Mouse (Mus musculus) forebrain, embryonic 10.5 days (tissue): ENCODE measurements around the gene Ly6g5c. TPM values are rescaled to one million over a fixed set of nuclear protein-coding genes. Genes with fewer than 3 reads are reported as not detected.
"Not testable (repeated sequence)": the region's sequence is repeated elsewhere in the genome, so short reads cannot be mapped to it uniquely, and the experiment has no call there.

Source experiments
- DNase-seq: peaks from one replicate; pipeline ENCODE4 v3.0.0-alpha.2; 2017; ENCODE audit warnings: low spot score; ENCODE audit errors: extremely low spot score
- H3K27ac ChIP-seq: fragments of 300-500 bp; sonication (generic); 2 replicates; pipeline ENCODE4 v1.5.1; 2016; ENCODE audit warnings: mild to moderate bottlenecking
- H3K27me3 ChIP-seq: fragments of 300-500 bp; sonication (generic); 2 replicates; pipeline ENCODE4 v1.6.1; 2016; ENCODE audit warnings: mild to moderate bottlenecking; ENCODE audit not compliant: poor library complexity, severe bottlenecking
- H3K36me3 ChIP-seq: fragments of 300-500 bp; sonication (generic); replicated peaks from 2 replicates; pipeline ENCODE4 v1.6.1; 2016; ENCODE audit warnings: mild to moderate bottlenecking, moderate library complexity
- H3K4me1 ChIP-seq: fragments of 300-500 bp; sonication (generic); 2 replicates; pipeline ENCODE4 v1.6.1; 2016
- H3K4me3 ChIP-seq: fragments of 300-500 bp; sonication (generic); 2 replicates; pipeline ENCODE4 v1.5.1; 2016; ENCODE audit warnings: mild to moderate bottlenecking, moderate library complexity
- H3K9me3 ChIP-seq: fragments of 300-500 bp; sonication (generic); 2 replicates; pipeline ENCODE4 v1.6.1; 2016; ENCODE audit warnings: mild to moderate bottlenecking, moderate library complexity
- WGBS: fragments of 180-500 bp; shearing (Covaris S2); methylation state at CpG from one replicate; pipeline ENCODE4 v1.1.7; 2016; 5-methylcytosine and 5-hydroxymethylcytosine counted together
- polyA plus RNA-seq: library from polyadenylated mRNA; unstranded; fragments of >200 nt; fragmentation: Nextera tagmentation; extraction: Ambion mirVana; gene quantifications from 2 replicates; pipeline ENCODE4 v1.2.1, GENCODE M21; 2016

Ly6g5c gene
- polyA plus RNA-seq, 1 experiment from 2014 or later = not detected

DNA sequence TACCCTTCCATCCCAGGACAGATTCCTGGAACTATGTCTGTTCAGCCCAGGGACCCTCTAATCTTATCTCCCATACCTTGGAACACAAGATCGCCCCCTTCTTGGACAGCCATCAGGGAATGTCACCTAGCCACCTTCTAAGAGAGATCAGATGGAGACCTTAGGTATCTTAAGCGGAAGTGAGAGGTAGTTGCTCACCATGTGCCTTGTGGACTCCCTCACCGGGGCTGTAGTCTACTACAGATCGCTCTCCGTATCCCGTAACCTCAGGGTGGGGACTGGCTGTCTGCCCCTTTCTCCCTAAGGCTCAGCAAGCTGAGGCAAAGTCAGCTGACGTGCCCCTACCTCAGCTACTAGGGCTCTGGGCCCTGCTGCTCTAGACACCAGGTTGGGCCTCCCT, 4.0 kb upstream of the Ly6g5c start:
- Histone ChIP-seq H3K36me3 (peaks cover 47% of the 10 kb centered on the region), H3K27ac (no peak overlapping the region), H3K4me1 (peaks cover 11% of the 10 kb centered on the region), H3K9me3 (no peaks in the 10 kb centered on the region), H3K27me3 (no peaks in the 10 kb centered on the region), H3K4me3 (no peak overlapping the region)
- 91% methylated on average over 7 of the region's 7 CpGs for WGBS
- DNase-seq = no peak

DNA sequence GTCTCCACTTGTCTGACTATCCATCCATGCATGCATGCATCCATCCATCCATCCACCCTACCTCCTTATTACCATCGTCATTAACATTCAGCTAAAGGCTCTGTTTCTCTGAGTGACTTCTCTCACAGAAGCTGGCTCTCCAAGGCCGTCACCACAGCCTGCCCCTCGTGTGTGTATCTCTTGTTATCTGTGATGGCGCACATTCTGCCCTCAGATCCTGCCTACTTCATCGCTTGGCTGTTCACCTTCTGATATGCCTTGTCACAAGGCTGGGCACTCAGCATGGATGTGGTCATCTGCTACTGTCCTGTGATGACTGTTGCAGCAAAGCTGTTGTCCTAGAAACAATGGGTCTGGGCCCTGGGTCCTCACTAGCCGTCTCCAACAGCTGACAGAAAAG, 3.3 kb upstream of the Ly6g5c start:
- H3K4me1 ChIP-seq = peaks cover 11% of the 10 kb centered on the region
- H3K9me3 ChIP-seq = no peaks in the 10 kb centered on the region
- H3K27ac ChIP-seq = no peak overlapping the region
- H3K27me3 ChIP-seq = no peaks in the 10 kb centered on the region
- 81% methylated on average over 6 of the region's 6 CpGs for WGBS
- peaks cover 41% of the 10 kb centered on the region for H3K36me3 ChIP-seq
- no peak for DNase-seq
- no peak overlapping the region for H3K4me3 ChIP-seq

DNA sequence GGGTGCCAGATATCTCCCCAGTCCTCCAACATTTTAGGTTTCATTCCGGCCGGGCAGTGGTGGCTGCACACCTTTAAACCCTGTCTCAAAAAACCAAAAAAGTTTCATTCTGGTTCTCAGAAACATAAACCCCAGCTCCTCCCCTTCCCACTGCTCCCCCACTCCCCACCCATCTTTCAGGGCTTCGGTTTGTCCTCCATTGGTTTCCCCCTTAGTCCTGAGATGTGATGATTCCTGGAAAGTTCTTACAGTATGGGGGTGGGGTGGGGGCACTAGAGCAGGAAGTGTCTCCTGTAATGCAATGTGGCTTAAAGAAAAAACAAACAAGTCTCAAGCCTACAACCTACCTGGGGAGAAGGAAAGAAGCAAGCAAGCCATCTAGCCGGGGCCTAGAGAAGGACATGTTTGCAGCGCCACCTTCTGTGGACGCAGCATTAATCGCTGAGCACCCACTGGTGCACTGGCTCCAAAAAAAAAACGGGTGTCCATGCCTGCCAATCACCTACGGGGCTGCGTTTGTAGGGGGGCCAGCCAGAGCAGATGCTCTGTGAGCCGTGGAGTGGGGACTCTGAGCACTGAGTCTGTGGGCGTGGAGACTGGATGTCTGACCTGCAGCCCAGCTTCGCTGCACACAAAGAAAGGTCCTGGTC, 2.2 kb upstream of the Ly6g5c start:
- H3K27ac ChIP-seq = peak overlapping the region; percentile 82
- peak; percentile 21 for DNase-seq
- WGBS = 27% methylated on average over 13 of the region's 13 CpGs

DNA sequence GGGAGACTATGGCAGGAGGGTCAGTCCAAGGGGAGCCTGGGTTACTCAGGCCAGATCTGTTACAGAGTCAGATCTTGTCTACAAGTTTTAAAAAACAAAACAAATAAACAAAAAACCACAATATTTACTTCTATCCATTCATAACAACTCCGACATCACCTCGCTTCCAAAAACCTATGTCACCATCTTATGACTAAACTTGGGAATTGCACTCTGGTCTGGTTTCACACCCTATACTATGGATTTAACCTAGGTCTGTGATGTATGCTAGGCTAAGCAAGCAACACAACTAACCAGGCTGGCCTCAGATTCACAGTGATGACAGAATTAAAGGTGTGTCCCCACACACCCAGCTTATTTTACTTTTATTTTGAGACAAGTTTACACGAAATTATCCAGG, 1.6 kb upstream of the Ly6g5c start:
- Histone ChIP-seq H3K9me3 (no peaks in the 10 kb centered on the region), H3K27ac (peak overlapping the region; percentile 82), H3K4me1 (peaks cover 11% of the 10 kb centered on the region), H3K27me3 (no peaks in the 10 kb centered on the region), H3K4me3 (peak overlapping the region; percentile 28; the same call in 1 of the 2 replicates), H3K36me3 (peaks cover 23% of the 10 kb centered on the region)
- DNase-seq = no peak
- 81% methylated on average over 3 of the region's 3 CpGs for WGBS

More for the DNA sequence above, 2.2 kb upstream of the Ly6g5c start:
- Histone ChIP-seq H3K36me3 (peaks cover 30% of the 10 kb centered on the region), H3K4me3 (peak overlapping the region; percentile 28), H3K9me3 (no peaks in the 10 kb centered on the region), H3K27me3 (no peaks in the 10 kb centered on the region), H3K4me1 (peaks cover 11% of the 10 kb centered on the region)

DNA sequence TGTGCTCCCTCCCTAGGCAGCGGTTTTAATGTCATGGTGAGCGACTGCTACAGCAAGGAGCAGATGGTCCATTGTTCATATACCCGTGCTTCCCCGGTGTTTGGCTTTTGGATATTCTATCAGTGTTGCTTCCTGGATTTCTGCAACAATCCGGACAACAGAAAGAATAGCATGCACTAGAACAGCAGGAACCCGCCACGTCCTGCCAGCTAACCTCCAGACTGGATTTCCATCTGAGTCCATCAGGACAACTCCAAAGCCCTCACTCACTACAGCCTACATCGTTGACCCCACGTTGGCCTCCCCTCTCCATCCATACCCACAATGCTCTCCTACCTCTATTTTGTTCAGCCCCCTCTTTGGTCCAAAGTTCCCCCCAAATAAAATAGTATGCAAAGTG, 3.7 kb downstream of the Ly6g5c start:
- 87% methylated on average over 9 of the region's 9 CpGs for WGBS
- DNase-seq = no peak

DNA sequence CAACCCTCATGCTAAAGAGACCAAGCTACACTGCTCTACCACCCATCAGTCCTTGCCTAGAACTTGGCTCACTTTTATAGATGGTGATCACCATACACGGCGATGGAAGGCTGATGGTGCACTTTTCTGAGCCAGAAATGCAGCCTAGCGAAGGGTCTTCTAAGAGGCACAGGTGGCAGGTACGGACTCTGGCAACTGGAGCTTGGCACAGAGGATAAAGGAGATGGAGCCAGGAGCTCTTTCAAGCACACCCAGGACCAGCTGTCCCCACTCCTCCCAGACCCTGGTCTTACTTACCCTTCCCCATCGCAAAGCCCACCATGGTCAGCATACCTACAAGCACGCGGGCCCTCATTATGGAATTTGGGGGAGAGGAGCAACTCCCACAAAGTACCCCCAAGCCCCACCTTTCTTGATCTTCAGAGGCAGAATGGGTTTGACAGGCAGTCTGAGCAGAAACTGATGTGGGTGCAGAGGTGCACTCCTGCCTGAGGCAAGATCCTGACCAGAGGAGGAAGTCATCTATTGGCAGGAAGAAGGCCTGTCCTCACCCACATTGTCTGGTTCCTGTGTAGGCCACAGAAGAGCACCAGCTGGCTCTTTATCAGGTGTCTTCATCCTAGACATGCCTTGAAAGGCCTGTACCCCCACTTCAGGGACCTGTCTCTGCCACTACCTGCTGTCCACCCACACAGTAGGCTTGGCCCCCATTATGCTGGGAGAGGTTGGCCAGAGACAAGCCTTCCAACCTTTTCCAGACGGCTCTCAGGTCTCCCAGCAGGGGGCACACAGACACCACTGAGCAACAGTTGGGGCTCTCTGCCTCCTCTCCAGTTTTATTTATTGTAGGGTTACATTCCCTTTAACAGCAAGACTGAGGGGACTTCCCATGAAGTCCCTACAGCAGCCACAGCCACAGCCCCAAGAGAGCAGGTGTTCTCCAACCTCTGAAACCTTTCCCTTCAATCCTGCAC, 7.3 kb downstream of the Ly6g5c start, which contains the start of gene Ly6g5b:
Gene Ly6g5b (minus strand): TSS at position 383 of the 974 bp plus-strand sequence.
- Histone ChIP-seq H3K36me3 (peaks cover 60% of the 10 kb centered on the region), H3K27ac (no peak within 1 kb of the TSS), H3K4me3 (no peak within 1 kb of the TSS; the same call in 1 of the 2 replicates), H3K4me1 (peaks cover 9% of the 10 kb centered on the region), H3K27me3 (no peaks in the 10 kb centered on the region), H3K9me3 (no peaks in the 10 kb centered on the region)
- DNase-seq = no peak
- WGBS = 89% methylated on average over 8 of the region's 8 CpGs

More for the DNA sequence above, 3.7 kb downstream of the Ly6g5c start:
- Histone ChIP-seq H3K4me1 (no peaks in the 10 kb centered on the region), H3K27me3 (no peaks in the 10 kb centered on the region), H3K27ac (no peak overlapping the region), H3K36me3 (peaks cover 30% of the 10 kb centered on the region), H3K4me3 (no peak overlapping the region), H3K9me3 (no peaks in the 10 kb centered on the region)

DNA sequence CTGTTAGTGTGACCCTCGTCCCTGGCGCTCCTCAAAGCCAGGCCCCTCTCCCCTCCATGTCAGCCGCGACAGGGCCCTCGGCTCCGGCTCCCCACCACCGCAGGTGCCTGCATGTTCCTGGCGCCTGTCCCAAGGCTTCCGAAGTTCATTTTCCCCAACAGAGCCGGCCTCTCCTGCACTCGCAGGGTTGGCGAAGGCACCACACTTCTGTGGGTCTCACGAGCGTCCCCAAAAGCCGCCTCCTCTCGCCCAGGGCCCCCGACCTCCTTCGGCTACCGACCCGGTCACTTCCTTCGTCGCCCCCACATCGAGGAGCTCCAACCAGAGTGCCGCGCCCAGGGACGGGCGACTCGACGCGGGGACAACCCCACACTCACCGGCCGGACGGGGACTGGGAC, 12.7 kb downstream of the Ly6g5c start:
- H3K4me1 ChIP-seq = peaks cover 34% of the 10 kb centered on the region
- no peaks in the 10 kb centered on the region for H3K27me3 ChIP-seq
- no peak for DNase-seq
- under 1% methylated on average over 33 of the region's 33 CpGs for WGBS
- H3K9me3 ChIP-seq = no peaks in the 10 kb centered on the region
- H3K36me3 ChIP-seq = peaks cover 64% of the 10 kb centered on the region
- H3K4me3 ChIP-seq = peak overlapping the region; percentile 82
- H3K27ac ChIP-seq = peak overlapping the region; percentile 93

DNA sequence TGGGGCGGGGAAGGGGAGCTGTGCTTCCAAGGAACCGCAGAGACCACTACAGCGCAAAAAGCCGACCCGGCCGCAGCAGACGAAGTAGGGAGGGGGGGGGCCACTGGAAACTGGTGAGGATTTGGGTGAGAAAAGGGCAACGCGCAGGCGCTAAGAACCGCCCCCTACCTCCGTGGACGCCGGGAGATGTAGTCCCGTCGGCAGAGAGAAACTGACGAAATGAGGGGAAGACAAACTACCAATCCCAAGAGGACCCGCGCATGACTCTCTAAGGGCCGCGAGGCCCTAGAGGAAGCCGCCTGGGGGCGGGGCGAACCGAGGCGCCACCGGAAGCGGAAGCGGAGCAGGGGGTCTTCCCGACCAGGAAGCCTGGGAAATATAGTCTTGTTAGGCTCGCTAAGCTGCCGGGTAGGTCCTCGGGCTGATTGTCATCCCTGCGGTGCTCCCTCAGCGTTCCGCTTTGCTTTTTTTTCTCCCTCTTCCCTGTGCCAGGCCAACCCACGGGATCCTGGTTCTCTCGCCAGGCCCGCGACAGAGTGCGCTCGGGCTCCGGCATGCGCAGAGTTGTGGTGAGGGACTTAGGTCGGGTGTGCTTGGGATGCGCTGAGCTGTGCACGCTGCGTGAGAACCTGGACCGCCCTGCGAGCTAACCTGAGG, 13.2 kb downstream of the Ly6g5c start, which contains the start of gene Gpank1:
Gene Gpank1 (plus strand): TSS at position 313 of the 657 bp plus-strand sequence.
- WGBS = under 1% methylated on average over 50 of the region's 50 CpGs
- Histone ChIP-seq H3K27ac (peak within 1 kb of the TSS; percentile 93), H3K36me3 (peaks cover 59% of the 10 kb centered on the region), H3K9me3 (no peaks in the 10 kb centered on the region), H3K4me3 (peak within 1 kb of the TSS; percentile 82), H3K27me3 (no peaks in the 10 kb centered on the region), H3K4me1 (peaks cover 39% of the 10 kb centered on the region)
- DNase-seq = peak; percentile 97

DNA sequence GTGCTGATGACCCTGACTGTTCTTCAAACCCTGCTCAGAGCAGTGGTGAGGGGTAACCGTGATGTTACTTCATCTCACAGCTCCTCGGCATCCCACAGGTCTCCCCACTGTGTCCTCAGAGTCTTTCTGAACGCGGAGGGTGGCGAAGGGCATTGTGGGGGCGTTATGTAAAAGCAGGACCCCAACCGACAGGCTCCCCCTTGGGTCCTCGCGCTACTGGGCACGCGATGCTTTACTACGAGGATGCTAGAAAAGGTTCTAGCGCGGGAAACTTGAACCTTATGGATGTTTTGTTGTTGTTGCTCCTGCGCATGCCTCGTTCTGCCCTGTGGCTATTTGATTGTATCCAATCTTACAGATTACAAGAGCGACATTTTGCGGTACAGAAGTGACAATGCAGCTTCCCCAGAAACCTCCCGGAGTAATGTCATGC, 13.8 kb downstream of the Ly6g5c start, which contains the start of gene Csnk2b:
Gene Csnk2b (minus strand): TSS at position 183 of the 433 bp plus-strand sequence.
- H3K36me3 ChIP-seq = peaks cover 54% of the 10 kb centered on the region

DNA sequence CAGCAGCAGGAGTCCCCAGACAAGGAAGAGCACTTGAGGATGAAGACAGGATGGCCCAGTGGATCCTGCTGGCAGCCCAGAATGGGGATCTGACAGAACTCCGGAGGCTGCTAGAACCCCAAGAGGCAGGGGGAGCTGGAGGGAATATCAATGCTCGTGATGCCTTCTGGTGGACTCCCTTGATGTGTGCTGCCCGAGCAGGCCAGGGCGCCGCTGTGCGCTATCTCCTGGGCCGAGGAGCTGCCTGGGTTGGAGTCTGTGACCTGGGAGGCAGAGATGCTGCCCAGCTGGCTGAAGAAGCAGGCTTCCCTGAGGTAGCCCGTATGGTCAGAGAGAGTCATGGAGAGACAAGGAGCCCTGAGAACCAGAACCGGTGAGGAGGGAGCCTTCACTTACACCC, 15.2 kb downstream of the Ly6g5c start:
- DNase-seq, H3K4me3 ChIP-seq, H3K27ac ChIP-seq, H3K27me3 ChIP-seq, H3K9me3 ChIP-seq: not testable (repeated sequence)
- WGBS = 95% methylated on average over 9 of the region's 9 CpGs
- peaks cover 55% of the 10 kb centered on the region for H3K4me1 ChIP-seq
- peaks cover 49% of the 10 kb centered on the region for H3K36me3 ChIP-seq

More for the DNA sequence above, 13.8 kb downstream of the Ly6g5c start, which contains the start of gene Csnk2b:
- Histone ChIP-seq H3K4me3 (peak within 1 kb of the TSS; percentile 82), H3K9me3 (no peaks in the 10 kb centered on the region), H3K4me1 (peaks cover 46% of the 10 kb centered on the region), H3K27me3 (no peaks in the 10 kb centered on the region), H3K27ac (peak within 1 kb of the TSS; percentile 93)
- under 1% methylated on average over 19 of the region's 19 CpGs for WGBS
- DNase-seq = no peak

DNA sequence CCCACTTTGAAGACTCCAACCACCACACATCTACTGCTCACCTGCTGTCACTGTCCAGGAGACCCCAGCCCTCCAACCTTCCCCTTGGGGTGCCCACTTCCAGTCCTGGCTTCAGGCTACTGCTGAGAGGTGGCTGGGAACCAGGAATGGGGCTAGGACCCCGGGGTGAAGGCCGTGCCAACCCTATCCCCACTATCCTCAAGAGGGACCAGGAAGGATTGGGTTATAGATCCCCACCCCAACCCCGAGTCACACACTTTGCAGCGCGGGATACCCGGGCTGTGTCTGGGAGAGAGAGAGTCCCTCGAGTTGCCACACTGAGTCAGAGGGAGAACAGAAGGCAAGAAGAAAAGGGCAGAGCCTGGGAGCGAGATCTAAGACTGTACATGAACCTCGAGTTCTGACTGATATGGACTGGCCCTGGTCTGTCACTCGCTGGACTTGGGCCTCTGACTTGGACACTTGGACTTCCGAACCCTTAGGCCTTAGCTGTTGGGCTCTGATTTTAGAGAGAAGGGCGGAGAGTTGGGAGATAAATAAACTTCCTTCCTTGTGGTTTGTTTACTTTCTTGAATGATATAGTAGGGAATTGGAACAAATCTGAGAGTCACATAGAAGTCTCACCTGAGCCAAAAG, 16.3 kb downstream of the Ly6g5c start:
- not testable (repeated sequence) for DNase-seq, H3K9me3 ChIP-seq, H3K4me3 ChIP-seq, H3K27ac ChIP-seq, H3K27me3 ChIP-seq
- 92% methylated on average over 12 of the region's 12 CpGs for WGBS
- Histone ChIP-seq H3K4me1 (peaks cover 62% of the 10 kb centered on the region), H3K36me3 (peaks cover 44% of the 10 kb centered on the region)

DNA sequence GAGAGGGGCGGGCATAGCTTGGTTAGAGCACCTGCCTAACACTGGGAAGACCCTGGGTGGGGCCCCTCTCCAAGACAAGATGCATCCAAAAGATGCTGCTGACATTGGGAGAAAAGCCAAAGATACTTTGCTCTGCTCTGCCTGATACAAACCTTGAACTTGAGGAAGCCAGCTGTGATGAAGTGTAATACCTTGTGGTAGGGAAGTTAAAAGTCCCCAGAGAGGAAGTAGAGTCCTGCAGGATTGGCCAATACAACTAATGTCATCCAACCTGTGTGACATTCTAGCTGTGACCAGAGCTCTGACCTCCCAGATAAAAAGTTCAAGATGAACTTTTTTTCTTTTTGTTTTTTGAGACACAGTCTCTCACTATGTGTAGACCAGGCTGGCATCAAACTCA, 17.0 kb downstream of the Ly6g5c start:
- WGBS = 100% methylated on average over 1 of the region's 1 CpGs
- Histone ChIP-seq H3K27me3 (no peaks in the 10 kb centered on the region), H3K4me3 (peak overlapping the region; percentile 68; the same call in 1 of the 2 replicates), H3K4me1 (peaks cover 55% of the 10 kb centered on the region), H3K36me3 (peaks cover 43% of the 10 kb centered on the region), H3K9me3 (no peaks in the 10 kb centered on the region), H3K27ac (no peak overlapping the region)
- no peak for DNase-seq
